Mouse (Mus musculus): ENCODE data around the gene Amotl2. TPM values are rescaled to one million over a fixed set of nuclear protein-coding genes. Genes with fewer than 3 reads are reported as not detected.
A peak's percentile ranks its signal among the peaks of the same experiment; 100 is the strongest.

The Amotl2 gene
- polyA plus RNA-seq, 1 experiment, result 83.2 TPM

- TF ChIP-seq CTCF (IDR thresholded peaks at IDR 0.05; ENCODE audit: borderline replicate concordance, extremely low read depth, insufficient read depth, insufficient read length) (no peak), POLR2A (IDR thresholded peaks at IDR 0.05; ENCODE audit: borderline replicate concordance, extremely low read depth, insufficient read depth, insufficient read length, poor library complexity, severe bottlenecking) (no peak)
- DNase-seq (ENCODE audit: low read depth), result peak; percentile 61
Measured at GRCm38 (mm10) chr9:102719085-102719484, 2.6 kb downstream of the Amotl2 start.

- TF ChIP-seq POLR2A (IDR thresholded peaks at IDR 0.05; ENCODE audit: borderline replicate concordance, extremely low read depth, insufficient read depth, insufficient read length, poor library complexity, severe bottlenecking) (no peak), CTCF (IDR thresholded peaks at IDR 0.05; ENCODE audit: borderline replicate concordance, extremely low read depth, insufficient read depth, insufficient read length) (no peak)
- DNase-seq (ENCODE audit: low read depth), result no peak
Measured at GRCm38 (mm10) chr9:102719936-102720566, 3.6 kb downstream of the Amotl2 start.

- TF ChIP-seq CTCF (IDR thresholded peaks at IDR 0.05; ENCODE audit: borderline replicate concordance, extremely low read depth, insufficient read depth, insufficient read length) (no peak), POLR2A (IDR thresholded peaks at IDR 0.05; ENCODE audit: borderline replicate concordance, extremely low read depth, insufficient read depth, insufficient read length, poor library complexity, severe bottlenecking) (no peak)
- no peak for DNase-seq (ENCODE audit: low read depth)
Measured at GRCm38 (mm10) chr9:102720567-102721167, 4.2 kb downstream of the Amotl2 start.

DNA sequence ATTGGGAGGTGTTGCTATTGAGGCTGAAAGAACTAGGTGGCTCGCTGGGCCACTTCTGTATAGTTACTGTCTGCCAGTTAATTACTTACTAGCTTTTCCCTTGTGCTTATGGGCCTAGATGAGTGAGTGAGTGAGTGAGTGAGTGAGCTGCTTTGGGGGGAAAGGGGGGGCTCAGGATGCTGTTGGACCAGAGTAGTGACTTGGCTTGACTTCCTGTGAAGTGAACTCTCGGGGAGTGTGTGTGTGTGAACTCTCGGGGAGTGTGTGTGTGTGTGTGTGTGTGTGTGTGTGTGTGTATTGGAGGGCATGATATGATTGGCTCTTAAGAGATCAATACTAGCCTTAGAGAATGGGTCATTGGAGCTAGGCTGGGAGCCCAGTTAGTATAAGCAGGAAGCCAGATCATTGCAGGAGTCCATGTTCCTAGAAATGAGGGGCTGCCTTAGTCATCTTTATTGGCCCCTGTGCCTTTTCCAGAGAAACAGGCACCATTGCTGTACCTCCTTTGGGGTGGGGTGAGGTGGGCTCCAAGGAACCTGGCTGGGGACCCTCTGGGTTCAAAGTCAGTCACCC, 5.0 kb downstream of the Amotl2 start:
- TF ChIP-seq CTCF (IDR thresholded peaks at IDR 0.05; ENCODE audit: borderline replicate concordance, extremely low read depth, insufficient read depth, insufficient read length) (no peak), POLR2A (IDR thresholded peaks at IDR 0.05; ENCODE audit: borderline replicate concordance, extremely low read depth, insufficient read depth, insufficient read length, poor library complexity, severe bottlenecking) (no peak)
- no peak for DNase-seq (ENCODE audit: low read depth)

GRCm38 (mm10) chr9:102722071-102722561, 5.6 kb downstream of the Amotl2 start:
- TF ChIP-seq CTCF (IDR thresholded peaks at IDR 0.05; ENCODE audit: borderline replicate concordance, extremely low read depth, insufficient read depth, insufficient read length) (no peak), POLR2A (IDR thresholded peaks at IDR 0.05; ENCODE audit: borderline replicate concordance, extremely low read depth, insufficient read depth, insufficient read length, poor library complexity, severe bottlenecking) (no peak)
- DNase-seq (ENCODE audit: low read depth), result no peak

DNA sequence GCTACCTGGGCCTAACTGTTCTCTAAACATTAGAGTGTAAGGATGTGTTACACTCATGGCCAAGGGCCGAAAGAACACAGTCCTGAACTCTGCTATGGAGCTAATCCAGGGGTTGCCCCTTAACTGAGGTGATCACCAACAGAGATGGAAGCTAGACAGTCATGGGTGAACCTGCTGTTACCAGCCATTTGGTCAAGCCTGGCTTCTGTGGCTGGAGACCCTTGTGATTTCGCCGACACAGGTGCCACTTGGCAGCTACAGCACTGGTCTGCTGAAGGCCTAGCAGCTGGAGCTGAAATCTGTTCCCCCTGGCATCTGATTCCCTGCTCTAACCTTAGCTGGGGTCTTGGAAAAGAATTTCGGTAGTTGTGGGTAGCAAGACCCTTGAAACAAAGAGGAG, 6.3 kb downstream of the Amotl2 start:
- DNase-seq (ENCODE audit: low read depth), result no peak
- TF ChIP-seq POLR2A (IDR thresholded peaks at IDR 0.05; ENCODE audit: borderline replicate concordance, extremely low read depth, insufficient read depth, insufficient read length, poor library complexity, severe bottlenecking), result no peak
- TF ChIP-seq CTCF (IDR thresholded peaks at IDR 0.05; ENCODE audit: borderline replicate concordance, extremely low read depth, insufficient read depth, insufficient read length), result no peak

- no peak for DNase-seq (ENCODE audit: low read depth)
- TF ChIP-seq POLR2A (IDR thresholded peaks at IDR 0.05; ENCODE audit: borderline replicate concordance, extremely low read depth, insufficient read depth, insufficient read length, poor library complexity, severe bottlenecking) (no peak), CTCF (IDR thresholded peaks at IDR 0.05; ENCODE audit: borderline replicate concordance, extremely low read depth, insufficient read depth, insufficient read length) (peak; percentile 8; the same call in 1 of the 2 replicates)
Measured at GRCm38 (mm10) chr9:102723241-102723709, 6.8 kb downstream of the Amotl2 start.

- peak; percentile 96 for DNase-seq (ENCODE audit: low read depth)
- TF ChIP-seq CTCF (IDR thresholded peaks at IDR 0.05; ENCODE audit: borderline replicate concordance, extremely low read depth, insufficient read depth, insufficient read length), result no peak
- no peak for TF ChIP-seq POLR2A (IDR thresholded peaks at IDR 0.05; ENCODE audit: borderline replicate concordance, extremely low read depth, insufficient read depth, insufficient read length, poor library complexity, severe bottlenecking)
Measured at GRCm38 (mm10) chr9:102723990-102724461, 7.6 kb downstream of the Amotl2 start.

DNA sequence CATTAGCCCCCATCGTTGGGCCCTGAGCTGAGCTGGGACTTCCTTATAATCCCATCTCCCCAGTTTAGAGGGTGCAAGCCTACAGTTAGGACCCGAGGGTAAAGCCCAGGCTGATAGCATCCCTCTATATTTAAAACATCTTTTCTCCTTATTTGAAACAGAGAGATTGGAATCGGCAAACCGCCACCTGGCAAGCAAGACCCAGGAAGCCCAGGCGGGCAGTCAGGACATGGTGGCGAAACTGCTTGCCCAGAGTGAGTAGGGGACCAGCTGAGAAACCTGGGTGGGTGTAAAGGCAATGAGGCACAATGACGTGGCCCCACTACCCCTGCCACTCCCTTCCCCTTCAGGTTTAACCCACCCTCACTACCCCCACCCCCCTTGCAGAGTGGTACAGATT, 8.5 kb downstream of the Amotl2 start:
- TF ChIP-seq POLR2A (IDR thresholded peaks at IDR 0.05; ENCODE audit: borderline replicate concordance, extremely low read depth, insufficient read depth, insufficient read length, poor library complexity, severe bottlenecking), result no peak
- TF ChIP-seq CTCF (IDR thresholded peaks at IDR 0.05; ENCODE audit: borderline replicate concordance, extremely low read depth, insufficient read depth, insufficient read length), result no peak
- DNase-seq (ENCODE audit: low read depth), result no peak

DNA sequence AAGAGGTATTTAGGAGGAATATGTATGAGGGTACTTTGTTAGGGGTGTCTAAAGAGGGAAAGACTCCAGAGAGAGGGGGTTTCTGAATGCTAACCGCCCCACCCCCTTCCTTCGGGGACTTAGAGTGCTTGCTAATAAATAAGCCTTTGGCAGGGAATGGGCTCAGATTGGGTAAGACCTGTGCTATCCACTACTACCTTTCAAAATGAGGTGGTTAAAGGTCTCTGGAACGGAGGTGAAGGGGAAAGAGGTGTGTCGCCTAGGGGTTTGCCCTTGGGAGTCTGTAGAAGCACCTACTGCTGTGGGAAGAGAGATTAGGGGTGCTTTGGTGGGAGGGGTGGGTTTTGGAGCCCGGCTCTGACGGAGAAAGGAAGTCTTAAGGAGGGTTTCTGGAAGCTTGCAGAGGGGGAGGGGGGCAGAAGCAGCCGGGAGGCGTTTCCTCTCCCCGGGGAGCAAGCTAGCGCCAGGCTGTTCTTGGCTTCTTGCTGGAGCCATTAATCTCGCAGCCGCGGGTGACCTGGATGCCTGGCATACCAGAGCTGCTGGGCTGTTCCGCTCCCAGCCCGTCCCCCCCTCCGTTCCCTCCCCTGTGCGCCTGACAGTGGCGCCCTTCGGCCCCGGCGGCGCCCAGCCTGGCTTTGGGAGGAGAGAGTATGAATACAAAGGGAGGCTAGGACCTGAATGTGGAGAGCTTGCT, 9.6 kb downstream of the Amotl2 start:
- DNase-seq (ENCODE audit: low read depth), result peak; percentile 92
- TF ChIP-seq CTCF (IDR thresholded peaks at IDR 0.05; ENCODE audit: borderline replicate concordance, extremely low read depth, insufficient read depth, insufficient read length) (no peak), POLR2A (IDR thresholded peaks at IDR 0.05; ENCODE audit: borderline replicate concordance, extremely low read depth, insufficient read depth, insufficient read length, poor library complexity, severe bottlenecking) (no peak)

GRCm38 (mm10) chr9:102726811-102727210, 10.3 kb downstream of the Amotl2 start:
- no peak for TF ChIP-seq POLR2A (IDR thresholded peaks at IDR 0.05; ENCODE audit: borderline replicate concordance, extremely low read depth, insufficient read depth, insufficient read length, poor library complexity, severe bottlenecking)
- no peak for TF ChIP-seq CTCF (IDR thresholded peaks at IDR 0.05; ENCODE audit: borderline replicate concordance, extremely low read depth, insufficient read depth, insufficient read length)
- no peak for DNase-seq (ENCODE audit: low read depth)

Data from brain, embryonic 14.5 days (tissue).